Mouse (Mus musculus) cerebellum, adult 9-11 months (tissue): ENCODE measurements around the gene Gm20914.
"Not testable (repeated sequence)": the region's sequence is repeated elsewhere in the genome, so short reads cannot be mapped to it uniquely, and the experiment has no call there.

Source experiments
- DNase-seq: peaks from one replicate; pipeline ENCODE4 v3.0.0; 2022

Gene Gm20914

DNA sequence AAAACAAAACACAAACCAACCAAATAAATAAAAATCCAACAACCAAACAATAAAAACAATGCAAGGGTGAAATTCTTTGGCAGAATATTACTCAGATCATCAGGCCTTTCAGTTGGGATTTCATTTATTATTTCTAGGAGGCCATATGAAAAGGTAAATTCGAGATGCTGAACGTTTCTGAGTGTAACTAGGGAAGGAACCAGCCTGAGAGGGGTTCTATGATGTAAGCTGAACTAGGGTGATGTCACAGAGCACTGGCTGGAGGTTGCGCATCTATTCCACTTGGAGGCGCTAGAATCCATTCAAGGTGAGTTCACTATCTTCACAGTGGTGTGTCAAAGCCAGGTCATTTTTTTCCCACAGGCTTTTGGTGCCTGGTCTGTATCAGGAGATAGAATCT lies at the start of gene Gm20914:
TSS of gene Gm20914 (plus strand) at position 301 of the 400 bp plus-strand sequence.
- not testable (repeated sequence) for DNase-seq
